Mouse (Mus musculus) neural tube, embryonic 13.5 days (tissue): ENCODE measurements around the gene Sdf4. TPM values are rescaled to one million over a fixed set of nuclear protein-coding genes. Genes with fewer than 3 reads are reported as not detected.

ENCODE experiments used
- ATAC-seq: fragments of 200-750 bp; cut with Nextera tagmentation; 2 replicates; pipeline ENCODE4 v1.8.0; 2017; ENCODE audit warnings: low read depth, mild to moderate bottlenecking, moderate TSS enrichment, moderate library complexity
- H3K27ac ChIP-seq: fragments of 300-500 bp; sonication (generic); replicated peaks from 2 replicates; pipeline ENCODE4 v1.5.1; 2015; ENCODE audit warnings: moderate library complexity, mild to moderate bottlenecking, inconsistent platforms
- H3K27me3 ChIP-seq: fragments of 300-500 bp; sonication (generic); 2 replicates; pipeline ENCODE4 v1.6.1; 2015; ENCODE audit warnings: mild to moderate bottlenecking, inconsistent platforms
- H3K36me3 ChIP-seq: fragments of 300-500 bp; sonication (generic); 2 replicates; pipeline ENCODE4 v1.6.1; 2015; ENCODE audit warnings: mild to moderate bottlenecking, inconsistent platforms
- H3K4me1 ChIP-seq: fragments of 300-500 bp; sonication (generic); replicated peaks from 2 replicates; pipeline ENCODE4 v1.6.1; 2015; ENCODE audit warnings: inconsistent platforms
- H3K4me2 ChIP-seq: fragments of 300-500 bp; sonication (generic); 2 replicates; pipeline ENCODE4 v1.6.1; 2015; ENCODE audit warnings: inconsistent platforms, mild to moderate bottlenecking, moderate library complexity
- H3K4me3 ChIP-seq: fragments of 300-500 bp; sonication (generic); 2 replicates; pipeline ENCODE4 v1.5.1; 2015; ENCODE audit warnings: mild to moderate bottlenecking, inconsistent platforms
- H3K9ac ChIP-seq: fragments of 300-500 bp; sonication (generic); 2 replicates; pipeline ENCODE4 v1.6.1; 2015; ENCODE audit warnings: moderate library complexity, mild to moderate bottlenecking, inconsistent platforms
- H3K9me3 ChIP-seq: fragments of 300-500 bp; sonication (generic); 2 replicates; pipeline ENCODE4 v1.6.1; 2016; ENCODE audit warnings: inconsistent platforms
- WGBS: fragments of 180-500 bp; shearing (Covaris S2); methylation state at CpG from one replicate; pipeline ENCODE4 v1.1.7; 2015; 5-methylcytosine and 5-hydroxymethylcytosine counted together
- polyA plus RNA-seq: library from polyadenylated mRNA; unstranded; fragments of >200 nt; fragmentation: Nextera tagmentation; extraction: Ambion mirVana; gene quantifications from 2 replicates; pipeline ENCODE4 v1.2.1, GENCODE M21; 2015

Gene Sdf4
- polyA plus RNA-seq, 1 experiment from 2014 or later: 132 TPM

DNA sequence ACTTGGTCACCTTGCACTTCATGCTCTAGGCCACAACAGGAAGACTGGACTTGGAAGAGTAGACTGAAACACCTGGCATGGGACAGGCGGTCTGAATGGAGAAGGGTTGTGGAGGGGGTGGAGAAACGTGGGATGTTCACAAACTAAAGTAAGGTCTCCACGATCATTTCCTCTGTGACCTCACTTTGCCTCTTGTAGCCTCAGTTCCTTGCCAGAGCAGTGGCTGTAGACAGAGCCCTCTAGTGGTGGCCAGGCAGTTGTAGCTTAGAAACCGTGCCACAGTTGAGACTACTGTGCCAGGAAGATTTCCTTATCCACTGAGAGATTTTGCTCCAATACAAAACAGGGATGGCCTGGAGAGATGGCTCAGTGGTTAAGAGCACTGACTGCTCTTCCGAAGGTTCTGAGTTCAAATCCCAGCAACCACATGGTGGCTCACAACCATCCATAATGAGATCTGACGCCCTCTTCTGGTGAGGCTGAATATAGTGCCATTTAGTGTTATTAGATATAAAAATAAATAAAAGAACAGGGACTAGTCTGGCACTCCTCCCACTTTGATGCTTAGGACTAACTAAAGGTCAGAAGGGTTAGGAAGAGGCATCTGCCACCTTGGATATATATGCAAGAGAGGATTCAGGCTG, 40.9 kb downstream of the Sdf4 start:
- no peaks in the 10 kb centered on the region for H3K9me3 ChIP-seq
- H3K27me3 ChIP-seq: peaks cover 29% of the 10 kb centered on the region
- no peak overlapping the region for H3K4me3 ChIP-seq
- H3K27ac ChIP-seq: no peak overlapping the region
- no peaks in the 10 kb centered on the region for H3K36me3 ChIP-seq
- H3K4me2 ChIP-seq: no peak overlapping the region
- 55% methylated on average over 6 of the region's 6 CpGs for WGBS
- no peak overlapping the region for H3K9ac ChIP-seq
- no peak for ATAC-seq
- H3K4me1 ChIP-seq: peaks cover 41% of the 10 kb centered on the region

DNA sequence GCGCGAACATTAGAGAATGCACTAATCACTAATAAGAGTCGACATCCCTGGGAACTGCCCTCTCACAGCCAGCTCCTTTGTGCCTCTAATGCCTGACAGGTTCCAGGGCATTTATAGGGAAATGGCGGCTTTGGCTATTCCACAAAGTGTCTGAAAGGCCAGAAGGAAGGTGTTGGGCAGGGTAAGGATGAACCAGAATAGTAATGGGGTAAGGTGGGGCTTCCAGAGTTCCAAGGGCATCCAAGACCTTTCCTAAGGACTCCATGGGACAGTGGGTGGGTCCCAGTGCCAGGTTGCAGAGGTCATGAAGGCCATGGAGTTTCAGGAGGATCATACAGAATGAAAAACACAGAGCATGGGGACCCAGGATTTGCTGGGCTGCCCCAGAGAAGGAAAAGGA, 41.6 kb downstream of the Sdf4 start:
- Histone ChIP-seq H3K4me1 (peaks cover 41% of the 10 kb centered on the region), H3K4me2 (no peak overlapping the region), H3K4me3 (no peak overlapping the region), H3K36me3 (no peaks in the 10 kb centered on the region), H3K9ac (no peak overlapping the region), H3K27ac (no peak overlapping the region), H3K9me3 (no peaks in the 10 kb centered on the region), H3K27me3 (peaks cover 29% of the 10 kb centered on the region)
- ATAC-seq: no peak
- WGBS: 49% methylated on average over 4 of the region's 4 CpGs

- no peak for ATAC-seq
- Histone ChIP-seq H3K27ac (no peak overlapping the region), H3K9me3 (no peaks in the 10 kb centered on the region), H3K9ac (peak overlapping the region; percentile 58), H3K4me1 (peaks cover 41% of the 10 kb centered on the region), H3K27me3 (peaks cover 29% of the 10 kb centered on the region), H3K36me3 (no peaks in the 10 kb centered on the region), H3K4me3 (peak overlapping the region; percentile 30), H3K4me2 (peak overlapping the region; percentile 48)
- WGBS: 4% methylated on average over 25 of the region's 25 CpGs
Measured at GRCm38 (mm10) chr4:156034901-156035300, 42.2 kb downstream of the Sdf4 start.

- WGBS: 65% methylated on average over 5 of the region's 5 CpGs
- no peaks in the 10 kb centered on the region for H3K4me1 ChIP-seq
Measured at GRCm38 (mm10) chr4:156044754-156045153, 52.1 kb downstream of the Sdf4 start.

DNA sequence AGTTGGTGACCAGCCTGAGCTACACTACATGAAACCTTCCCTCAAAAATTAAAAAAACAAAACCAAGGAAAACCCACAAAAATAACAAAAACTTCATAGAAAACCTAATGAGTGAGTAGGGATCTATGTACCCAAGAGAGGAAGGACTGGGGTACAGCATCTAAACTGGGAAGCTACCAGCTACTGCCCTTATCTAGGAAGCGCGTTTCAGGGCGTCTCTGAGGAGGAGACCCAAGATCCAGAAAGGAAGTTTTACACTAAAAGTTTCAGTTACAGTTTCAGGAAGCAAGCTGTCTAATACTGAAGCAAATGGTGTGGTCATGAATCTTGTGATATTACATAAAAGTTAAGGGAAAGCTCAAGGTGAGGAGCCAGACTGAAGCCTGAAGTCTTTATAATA, 57.1 kb downstream of the Sdf4 start:
- no peaks in the 10 kb centered on the region for H3K27me3 ChIP-seq
- no peak overlapping the region for H3K9ac ChIP-seq
- H3K27ac ChIP-seq: no peak overlapping the region
- 0 out of 2 replicates have a peak, but pooled peaks cover 3% of the 10 kb centered on the region for H3K4me1 ChIP-seq
- no peak overlapping the region for H3K4me3 ChIP-seq
- H3K9me3 ChIP-seq: no peaks in the 10 kb centered on the region
- no peaks in the 10 kb centered on the region for H3K36me3 ChIP-seq
- H3K4me2 ChIP-seq: no peak overlapping the region
- WGBS: 89% methylated on average over 3 of the region's 3 CpGs
- no peak for ATAC-seq

More at GRCm38 (mm10) chr4:156044754-156045153, 52.1 kb downstream of the Sdf4 start:
- Histone ChIP-seq H3K4me3 (no peak overlapping the region), H3K27me3 (no peaks in the 10 kb centered on the region), H3K9me3 (no peaks in the 10 kb centered on the region), H3K4me2 (no peak overlapping the region), H3K9ac (no peak overlapping the region), H3K27ac (no peak overlapping the region), H3K36me3 (no peaks in the 10 kb centered on the region)
- ATAC-seq: no peak

- 0 out of 2 replicates have a peak, but pooled peaks cover 3% of the 10 kb centered on the region for H3K4me1 ChIP-seq
- no peaks in the 10 kb centered on the region for H3K36me3 ChIP-seq
- ATAC-seq: no peak
- H3K9me3 ChIP-seq: no peaks in the 10 kb centered on the region
- WGBS: 79% methylated on average over 6 of the region's 6 CpGs
- no peaks in the 10 kb centered on the region for H3K27me3 ChIP-seq
- no peak overlapping the region for H3K4me3 ChIP-seq
- H3K4me2 ChIP-seq: no peak overlapping the region
- no peak overlapping the region for H3K27ac ChIP-seq
- no peak overlapping the region for H3K9ac ChIP-seq
Measured at GRCm38 (mm10) chr4:156050391-156050980, 57.8 kb downstream of the Sdf4 start.

DNA sequence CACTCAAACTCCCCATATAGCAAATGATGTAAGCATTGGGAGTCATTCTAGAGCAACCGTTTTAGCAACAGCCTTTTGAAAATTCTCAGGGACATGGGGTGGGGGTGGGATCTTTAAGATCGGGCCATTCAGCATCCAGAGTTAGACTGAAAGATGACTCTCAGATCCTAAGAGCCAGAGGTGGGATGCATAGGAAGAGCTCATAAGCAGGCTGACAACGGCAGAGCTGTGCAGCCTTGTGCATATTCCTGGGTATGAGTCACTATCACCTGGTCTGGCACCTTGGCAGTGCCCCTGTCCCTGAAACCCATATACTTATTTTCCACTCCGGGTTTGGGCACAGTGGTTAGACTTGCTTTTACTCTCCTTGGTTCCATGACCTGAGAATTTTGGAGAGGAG, 60.4 kb downstream of the Sdf4 start:
- Histone ChIP-seq H3K4me3 (no peak overlapping the region), H3K27me3 (no peaks in the 10 kb centered on the region), H3K9me3 (no peaks in the 10 kb centered on the region), H3K36me3 (no peaks in the 10 kb centered on the region), H3K4me1 (0 out of 2 replicates have a peak, but pooled peaks cover 3% of the 10 kb centered on the region), H3K27ac (no peak overlapping the region), H3K9ac (no peak overlapping the region), H3K4me2 (no peak overlapping the region)
- 83% methylated on average over 4 of the region's 4 CpGs for WGBS
- no peak for ATAC-seq

- no peaks in the 10 kb centered on the region for H3K27me3 ChIP-seq
- WGBS: 84% methylated on average over 4 of the region's 4 CpGs
- H3K9ac ChIP-seq: no peak overlapping the region
- no peaks in the 10 kb centered on the region for H3K36me3 ChIP-seq
- 0 out of 2 replicates have a peak, but pooled peaks cover 3% of the 10 kb centered on the region for H3K4me1 ChIP-seq
- H3K4me3 ChIP-seq: no peak overlapping the region
- H3K9me3 ChIP-seq: no peaks in the 10 kb centered on the region
- H3K27ac ChIP-seq: no peak overlapping the region
- ATAC-seq: no peak
- no peak overlapping the region for H3K4me2 ChIP-seq
Measured at GRCm38 (mm10) chr4:156054130-156054529, 61.5 kb downstream of the Sdf4 start.

GRCm38 (mm10) chr4:156054606-156055005, 61.9 kb downstream of the Sdf4 start:
- Histone ChIP-seq H3K27me3 (no peaks in the 10 kb centered on the region), H3K4me2 (no peak overlapping the region), H3K4me1 (0 out of 2 replicates have a peak, but pooled peaks cover 3% of the 10 kb centered on the region), H3K9me3 (no peaks in the 10 kb centered on the region), H3K27ac (no peak overlapping the region), H3K4me3 (no peak overlapping the region), H3K9ac (no peak overlapping the region), H3K36me3 (no peaks in the 10 kb centered on the region)
- WGBS: 94% methylated on average over 6 of the region's 6 CpGs
- ATAC-seq: no peak

DNA sequence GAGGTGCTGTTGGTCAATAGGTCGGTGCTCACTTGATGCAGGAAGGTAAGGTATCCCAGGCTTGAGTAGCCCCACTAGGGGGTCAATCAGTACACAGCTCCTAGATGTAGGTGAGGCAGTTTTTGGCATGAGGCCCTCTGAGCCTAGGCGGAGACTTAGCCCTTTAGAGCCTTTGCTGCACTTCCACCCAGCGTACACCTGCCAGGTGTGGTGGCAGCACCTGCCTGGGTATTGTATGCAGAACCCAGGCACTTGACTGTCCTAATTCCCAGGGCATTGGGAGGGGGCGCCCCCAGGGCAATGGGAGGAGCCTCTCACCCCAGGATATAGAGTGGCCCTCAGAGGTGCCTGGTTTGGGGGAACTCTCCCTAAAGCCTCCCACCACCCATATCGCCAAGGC, 62.5 kb downstream of the Sdf4 start:
- no peak for ATAC-seq
- Histone ChIP-seq H3K9me3 (no peaks in the 10 kb centered on the region), H3K9ac (no peak overlapping the region), H3K4me3 (no peak overlapping the region), H3K27ac (no peak overlapping the region), H3K4me2 (no peak overlapping the region), H3K36me3 (no peaks in the 10 kb centered on the region), H3K4me1 (0 out of 2 replicates have a peak, but pooled peaks cover 3% of the 10 kb centered on the region), H3K27me3 (no peaks in the 10 kb centered on the region)
- 93% methylated on average over 5 of the region's 5 CpGs for WGBS

- Histone ChIP-seq H3K27me3 (no peaks in the 10 kb centered on the region), H3K36me3 (no peaks in the 10 kb centered on the region), H3K27ac (no peak overlapping the region), H3K4me1 (no peaks in the 10 kb centered on the region), H3K9me3 (no peaks in the 10 kb centered on the region), H3K4me3 (no peak overlapping the region), H3K4me2 (no peak overlapping the region), H3K9ac (no peak overlapping the region)
- no peak for ATAC-seq
- WGBS: 79% methylated on average over 10 of the region's 10 CpGs
Measured at GRCm38 (mm10) chr4:156057702-156058101, 65.0 kb downstream of the Sdf4 start.

DNA sequence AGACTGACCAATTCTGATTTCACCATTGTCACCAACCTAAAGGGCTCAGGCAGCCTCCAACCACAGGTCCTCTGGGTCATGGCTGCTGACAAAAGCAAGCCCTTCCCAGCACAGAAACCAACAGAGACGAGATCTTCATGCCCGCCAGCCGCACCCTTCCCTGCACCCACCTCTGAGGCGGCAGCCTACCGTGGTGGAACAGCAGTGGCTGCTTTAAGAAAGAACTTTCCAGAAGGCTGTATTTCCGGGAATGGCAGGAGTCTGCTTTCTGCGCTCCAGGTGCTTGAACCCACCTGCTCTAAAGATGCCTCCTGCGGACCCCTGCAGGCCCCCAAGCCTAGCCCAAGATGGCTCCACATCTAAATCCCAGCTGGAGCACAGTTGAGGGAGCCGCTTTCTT, 66.2 kb downstream of the Sdf4 start:
- Histone ChIP-seq H3K4me3 (no peak overlapping the region), H3K4me1 (peaks cover 3% of the 10 kb centered on the region), H3K27me3 (no peaks in the 10 kb centered on the region), H3K36me3 (no peaks in the 10 kb centered on the region), H3K27ac (no peak overlapping the region), H3K9ac (no peak overlapping the region), H3K9me3 (no peaks in the 10 kb centered on the region), H3K4me2 (no peak overlapping the region)
- no peak for ATAC-seq
- 76% methylated on average over 9 of the region's 9 CpGs for WGBS

- Histone ChIP-seq H3K27ac (no peak within 1 kb of the TSS), H3K4me3 (no peak within 1 kb of the TSS), H3K27me3 (no peaks in the 10 kb centered on the region), H3K4me2 (no peak within 1 kb of the TSS), H3K36me3 (no peaks in the 10 kb centered on the region), H3K9ac (no peak within 1 kb of the TSS), H3K9me3 (no peaks in the 10 kb centered on the region), H3K4me1 (peaks cover 8% of the 10 kb centered on the region)
- no peak for ATAC-seq
- 32% methylated on average over 5 of the region's 5 CpGs for WGBS
Measured at GRCm38 (mm10) chr4:156059261-156059660, 66.6 kb downstream of the Sdf4 start, which contains the start of gene Ttll10. Ttll10 (minus strand) TSS chr4:156059414.
